Mouse (Mus musculus): ENCODE results near the gene Fgd5.

GRCm38 (mm10) chr6:91979301-91979996 lies 771 bp downstream of the Fgd5 start:
- TF ChIP-seq CTCF (IDR thresholded peaks at IDR 0.05; ENCODE audit: borderline replicate concordance, control insufficient read depth, extremely low read depth, insufficient read depth, low read length, poor library complexity) (no peak), POLR2A (IDR thresholded peaks at IDR 0.05; ENCODE audit: control insufficient read depth, extremely low read depth, insufficient read depth, low read length, poor library complexity) (no peak)

Data from thymus, adult 2 months (tissue).